Mouse (Mus musculus) cerebellum, adult 11-12 months (tissue): Measurements from ENCODE around the gene Gbp4.
"Not testable (repeated sequence)": the region's sequence is repeated elsewhere in the genome, so short reads cannot be mapped to it uniquely, and the experiment has no call there.

Experiments used
- DNase-seq: peaks from one replicate; pipeline ENCODE4 v3.0.0; 2022

Gbp4 gene

GRCm38 (mm10) chr5:105139409-105140088, at the start of gene Gbp4, which contains the start of the genes Gbp9 and Gbp8:
TSS of gene Gbp4 (minus strand) at chr5:105139586.
TSS of gene Gbp9 (minus strand) at chr5:105139539.
TSS of gene Gbp8 (minus strand) at chr5:105139540.
- not testable (repeated sequence) for DNase-seq

- DNase-seq = no peak
Measured at GRCm38 (mm10) chr5:105181446-105181845, 42.1 kb upstream of the Gbp4 start.

DNA sequence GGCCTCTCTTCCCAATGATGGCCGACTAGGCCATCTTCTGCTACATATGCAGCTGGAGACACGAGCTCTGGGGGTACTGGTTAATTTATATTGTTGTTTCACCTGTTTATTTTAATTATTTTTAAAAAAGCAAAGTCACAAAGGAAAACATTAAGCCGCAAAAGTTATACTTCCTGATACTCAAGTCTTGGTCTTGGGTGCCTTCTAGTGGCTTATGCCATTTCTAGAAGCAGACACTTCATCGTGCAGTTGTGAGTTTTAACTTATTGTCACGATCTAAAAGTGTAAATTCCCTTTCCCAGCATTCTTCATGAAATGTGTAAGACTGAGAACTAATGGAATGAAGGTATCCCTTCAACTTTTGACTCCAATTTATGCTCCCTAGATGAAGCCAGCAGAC, 17.2 kb upstream of the Gbp4 start:
- no peak for DNase-seq

DNA sequence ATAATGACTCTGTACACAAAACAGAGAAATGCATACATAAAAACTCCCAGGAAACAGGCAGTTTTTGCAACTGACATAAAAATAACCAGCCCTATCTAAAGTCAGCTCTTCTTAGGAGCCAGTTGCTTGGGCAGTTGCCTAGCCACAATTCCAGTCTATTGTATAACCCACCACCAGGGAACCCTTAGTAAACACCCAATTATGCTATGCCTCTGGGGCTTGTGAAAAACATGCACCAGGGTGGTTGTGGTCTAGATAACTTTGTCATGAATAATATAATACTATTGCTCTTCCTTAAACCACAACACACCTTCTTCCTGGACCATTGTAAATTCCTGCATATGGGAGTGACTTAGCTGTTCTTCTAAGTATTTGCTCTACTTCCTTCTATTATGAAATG, 14.7 kb upstream of the Gbp4 start:
- no peak for DNase-seq

- DNase-seq = not testable (repeated sequence)
Measured at GRCm38 (mm10) chr5:105148062-105148461, 8.7 kb upstream of the Gbp4 start.

DNA sequence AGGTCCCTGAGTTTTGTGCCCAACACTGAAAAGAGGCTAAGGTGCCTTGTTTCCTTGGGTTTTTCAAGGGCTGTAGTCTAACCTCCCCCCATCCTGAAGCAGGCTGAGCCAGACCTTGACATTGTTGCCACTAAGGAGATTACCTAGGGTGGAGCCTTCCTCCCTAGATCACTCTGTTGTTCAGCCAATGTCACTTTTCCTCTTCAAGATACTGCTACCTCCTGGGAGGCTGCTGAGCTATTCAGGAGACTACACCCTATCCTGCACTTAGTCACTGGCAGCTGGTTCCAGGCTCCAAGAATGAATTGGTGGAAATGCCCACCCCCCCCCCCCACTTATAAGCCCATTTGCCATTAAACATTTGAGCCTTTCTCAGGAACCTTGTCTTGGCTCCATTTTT, 7.1 kb upstream of the Gbp4 start:
- no peak for DNase-seq

- not testable (repeated sequence) for DNase-seq
Measured at GRCm38 (mm10) chr5:105145731-105146130, 6.3 kb upstream of the Gbp4 start.

DNA sequence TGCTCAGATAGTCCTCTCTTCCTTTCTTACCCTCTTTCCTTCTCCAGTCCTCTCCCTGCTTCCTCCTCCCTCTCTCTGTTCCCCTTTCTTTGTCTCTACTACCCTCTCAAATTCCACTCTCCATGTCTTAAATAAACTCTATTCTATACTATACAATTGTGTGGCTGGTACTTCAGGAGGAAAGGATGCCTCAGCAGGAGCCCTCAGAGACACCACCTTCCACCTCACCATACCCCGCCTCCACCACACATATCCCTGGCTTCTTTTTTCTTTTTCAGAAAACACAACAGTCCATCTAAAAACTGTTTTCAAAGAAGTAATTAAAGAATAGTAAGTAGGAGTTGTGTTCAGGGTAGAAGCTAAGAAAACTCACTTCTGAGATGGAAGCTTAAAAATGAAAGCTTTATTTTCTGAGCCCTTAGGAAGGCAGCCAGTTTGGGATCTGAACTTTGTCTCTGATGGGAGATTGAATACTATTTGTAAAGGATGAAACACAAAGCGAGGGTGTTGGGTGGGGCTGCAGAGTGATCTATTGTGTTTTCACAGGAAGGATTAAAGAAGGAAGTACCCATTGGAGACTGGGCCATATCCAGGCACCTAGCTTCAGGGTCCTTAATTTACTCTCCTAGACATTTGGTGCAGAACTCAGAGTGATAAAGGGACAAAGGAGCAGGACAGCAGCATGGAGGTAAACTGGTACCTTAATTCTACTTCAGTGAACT, 864 bp upstream of the Gbp4 start:
- not testable (repeated sequence) for DNase-seq

GRCm38 (mm10) chr5:105138906-105139305, 480 bp downstream of the Gbp4 start:
- no peak for DNase-seq

DNA sequence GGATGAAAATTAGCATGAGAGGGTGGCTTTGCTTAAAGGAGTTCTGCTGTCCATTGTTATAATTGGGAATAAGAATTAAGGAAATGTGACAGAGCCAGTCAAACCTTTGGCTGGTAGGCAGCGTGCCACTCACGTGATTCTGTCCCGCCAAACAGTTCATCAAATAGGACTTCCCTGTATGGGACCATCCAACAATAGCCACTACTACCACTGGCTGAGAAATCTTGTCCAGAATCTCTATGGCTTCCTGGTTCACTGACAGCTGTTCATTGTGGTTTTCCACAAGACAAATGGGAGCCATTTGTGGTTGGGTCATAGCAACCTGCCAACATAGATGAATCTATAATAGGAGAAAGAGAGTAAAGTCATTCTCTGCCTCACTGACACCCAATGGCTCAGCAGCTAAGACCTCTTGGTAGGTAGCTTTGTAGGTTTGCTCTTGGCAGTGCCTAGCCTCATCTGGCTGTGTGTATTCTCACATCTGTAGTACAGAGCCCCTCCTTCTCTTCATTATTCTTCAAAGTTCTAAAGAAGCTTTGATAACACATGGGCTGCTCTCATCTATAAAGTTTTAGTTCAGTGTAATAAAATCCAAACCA, 2.6 kb downstream of the Gbp4 start:
- DNase-seq = not testable (repeated sequence)

GRCm38 (mm10) chr5:105121731-105122130, 17.7 kb downstream of the Gbp4 start:
- not testable (repeated sequence) for DNase-seq

GRCm38 (mm10) chr5:105115740-105116139, 23.6 kb downstream of the Gbp4 start:
- DNase-seq = no peak

- DNase-seq = no peak
Measured at GRCm38 (mm10) chr5:105114696-105115095, 24.7 kb downstream of the Gbp4 start.

DNA sequence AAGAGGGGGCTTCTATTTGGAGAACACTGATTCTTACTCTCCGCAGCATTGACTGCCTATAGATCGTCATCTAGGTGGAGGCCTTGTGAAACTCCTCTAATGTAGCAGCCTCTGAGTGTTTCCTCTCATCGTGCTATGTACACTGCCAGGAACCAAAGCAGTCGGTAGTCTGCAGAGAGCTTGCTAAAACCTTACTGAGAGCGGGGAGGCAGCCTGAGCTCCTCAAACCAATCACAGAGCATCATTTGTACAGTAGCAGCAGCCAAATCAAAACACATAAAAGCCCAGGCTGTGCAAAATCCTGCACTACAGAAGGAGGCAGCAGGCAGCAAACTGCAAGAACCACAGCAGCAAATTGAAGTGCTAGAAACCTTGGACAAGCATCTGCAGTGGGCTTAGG, 25.7 kb downstream of the Gbp4 start:
- no peak for DNase-seq

DNA sequence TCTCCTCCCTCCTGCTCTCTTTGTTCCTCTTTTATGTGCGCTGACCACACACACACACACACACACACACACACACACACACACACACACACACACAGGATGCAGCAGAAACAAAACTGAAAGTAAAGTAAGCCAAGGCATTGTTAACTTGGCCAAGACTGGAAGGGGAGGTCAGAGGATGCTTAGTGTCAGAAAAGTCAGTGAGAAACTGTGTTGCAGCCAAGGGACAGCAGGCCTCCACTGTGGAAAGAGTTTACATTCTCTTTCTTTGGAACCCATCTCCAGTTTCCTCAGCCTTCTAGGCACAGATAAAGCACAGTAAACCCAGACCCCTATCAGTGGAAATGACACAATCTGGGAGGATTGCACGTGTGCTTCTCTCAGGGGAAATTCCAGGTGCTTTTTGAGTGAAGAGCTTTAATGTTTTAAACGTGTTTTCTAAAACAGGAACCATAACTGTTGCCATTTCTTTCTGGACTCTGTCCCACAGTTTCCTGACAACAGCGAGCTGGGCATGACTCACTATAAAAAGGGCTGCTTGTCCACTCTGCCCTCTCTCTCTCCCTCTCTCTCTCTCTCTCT, 29.0 kb downstream of the Gbp4 start:
- DNase-seq = not testable (repeated sequence)

- DNase-seq = not testable (repeated sequence)
Measured at GRCm38 (mm10) chr5:105109775-105110174, 29.6 kb downstream of the Gbp4 start.

DNA sequence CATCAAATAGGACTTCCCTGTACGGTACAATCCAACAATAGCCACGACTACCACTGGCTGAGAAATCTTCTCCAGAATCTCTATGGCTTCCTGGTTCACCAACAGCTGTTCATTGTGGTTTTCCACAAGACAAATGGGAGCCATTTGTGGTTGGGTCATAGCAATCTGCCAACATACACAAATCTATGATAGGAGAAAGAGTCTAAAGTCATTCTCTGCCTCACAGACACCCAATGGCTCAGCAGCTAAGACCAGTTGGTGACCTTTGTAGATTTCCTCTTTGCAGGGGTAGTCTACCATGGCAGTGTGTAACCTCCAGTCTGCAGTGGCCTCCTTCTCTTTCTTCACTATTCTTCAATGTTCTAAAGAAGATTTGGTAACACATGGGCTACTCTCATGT, 33.7 kb downstream of the Gbp4 start:
- not testable (repeated sequence) for DNase-seq

GRCm38 (mm10) chr5:105081900-105082299, 57.5 kb downstream of the Gbp4 start:
- no peak for DNase-seq

DNA sequence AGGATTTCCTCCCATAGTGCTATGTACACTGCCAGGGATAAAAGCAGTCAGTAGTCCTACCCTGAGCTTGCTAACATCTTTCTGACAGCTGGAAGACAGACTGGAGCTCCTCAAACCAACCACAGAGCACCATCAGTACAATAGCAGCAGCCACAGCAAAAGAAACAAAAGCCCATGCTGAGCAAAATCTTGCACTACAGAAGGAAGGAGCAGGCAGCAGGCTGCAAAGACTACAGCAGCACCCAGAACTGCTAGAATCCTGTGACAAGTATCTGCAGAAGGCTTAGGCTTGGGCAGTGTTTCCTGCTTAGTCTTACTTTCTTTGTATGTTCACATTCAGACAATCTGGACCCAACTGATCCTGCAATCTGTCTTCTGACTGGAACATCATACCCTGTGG, 71.0 kb downstream of the Gbp4 start:
- DNase-seq = not testable (repeated sequence)
